Mouse (Mus musculus): ENCODE measurements around the gene Raly. TPM values are rescaled to one million over a fixed set of nuclear protein-coding genes. Genes with fewer than 3 reads are reported as not detected.

Raly gene
- polyA plus RNA-seq, 1 experiment, result 104 TPM

DNA sequence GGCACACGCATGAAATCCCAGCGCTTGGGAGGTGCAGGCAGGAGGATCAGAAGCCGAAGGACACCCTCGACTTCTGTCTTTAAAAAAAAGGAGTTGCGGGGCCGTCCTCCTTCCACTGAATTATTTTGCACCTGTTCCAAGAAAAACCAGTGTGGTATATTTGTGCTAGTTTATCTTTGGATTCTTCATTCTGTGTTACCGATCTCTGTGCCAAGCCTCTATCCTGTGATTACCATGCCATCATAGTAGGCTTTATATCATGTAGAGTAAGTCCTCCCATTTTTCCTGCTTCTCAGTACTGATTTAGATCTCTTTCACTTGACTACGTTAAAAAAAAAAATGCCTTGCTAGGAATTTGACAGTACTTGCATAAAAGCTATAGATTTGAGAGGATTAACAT, 19.3 kb upstream of the Raly start:
- no peaks in the 10 kb centered on the region for H3K4me1 ChIP-seq (ENCODE audit: control insufficient read depth, insufficient read depth, low read length)
- no peak overlapping the region for H3K27ac ChIP-seq (ENCODE audit: control insufficient read depth, insufficient read depth, low read depth, low read length, poor library complexity)
- no peak overlapping the region for H3K4me3 ChIP-seq (replicated peaks; ENCODE audit: control insufficient read depth, low read depth, low read length)
- WGBS, result 80% methylated on average over 8 of the region's 8 CpGs
- TF ChIP-seq POLR2A (IDR thresholded peaks at IDR 0.05; ENCODE audit: borderline replicate concordance, control insufficient read depth, low read depth, low read length) (no peak), CTCF (IDR thresholded peaks at IDR 0.05; ENCODE audit: control insufficient read depth, insufficient read depth, low read length) (no peak)

DNA sequence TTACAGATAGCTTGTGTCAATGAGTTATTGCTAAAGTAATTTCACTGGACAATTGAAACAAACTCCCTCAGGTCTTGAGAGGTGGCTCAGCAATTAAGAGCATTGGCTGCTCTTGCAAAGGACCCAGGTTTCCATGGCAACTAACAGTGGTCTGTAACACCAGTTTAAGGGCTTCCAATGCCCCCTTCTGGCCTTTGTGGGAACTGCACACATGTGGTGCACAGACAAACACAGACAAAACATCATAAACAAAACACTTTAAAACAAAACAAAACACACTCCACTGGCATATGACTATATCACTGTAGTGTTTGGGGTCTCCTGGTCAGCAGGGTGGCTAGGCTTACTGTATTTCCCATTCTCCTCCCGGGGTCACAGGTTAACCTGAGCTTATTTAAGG, 16.9 kb upstream of the Raly start:
- 62% methylated on average over 1 of the region's 1 CpGs for WGBS
- TF ChIP-seq POLR2A (IDR thresholded peaks at IDR 0.05; ENCODE audit: borderline replicate concordance, control insufficient read depth, low read depth, low read length) (no peak), CTCF (IDR thresholded peaks at IDR 0.05; ENCODE audit: control insufficient read depth, insufficient read depth, low read length) (peak; percentile 33)
- Histone ChIP-seq H3K27ac (ENCODE audit: control insufficient read depth, insufficient read depth, low read depth, low read length, poor library complexity) (no peak overlapping the region), H3K4me1 (ENCODE audit: control insufficient read depth, insufficient read depth, low read length) (no peaks in the 10 kb centered on the region), H3K4me3 (replicated peaks; ENCODE audit: control insufficient read depth, low read depth, low read length) (no peak overlapping the region)

DNA sequence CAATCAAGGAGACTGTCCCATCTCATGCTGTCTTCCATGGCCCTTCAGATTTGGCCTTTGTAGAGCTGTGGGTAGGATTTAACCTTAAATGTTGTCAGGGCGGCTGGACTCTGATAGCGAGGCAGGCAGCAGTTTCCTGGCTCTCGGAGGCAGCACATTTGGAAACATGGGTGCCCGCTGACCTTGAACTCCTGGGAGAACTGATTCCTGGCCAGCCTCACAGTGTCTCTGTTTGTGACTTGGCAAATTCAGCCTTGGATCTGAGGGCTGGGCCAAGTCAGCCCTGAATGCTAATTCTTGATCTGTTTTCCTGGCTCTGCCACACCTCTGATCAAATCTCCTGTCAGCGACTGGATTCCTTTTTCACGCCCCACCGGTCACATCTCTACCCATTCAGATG, 14.4 kb upstream of the Raly start:
- 80% methylated on average over 7 of the region's 7 CpGs for WGBS
- no peak overlapping the region for H3K27ac ChIP-seq (ENCODE audit: control insufficient read depth, insufficient read depth, low read depth, low read length, poor library complexity)

DNA sequence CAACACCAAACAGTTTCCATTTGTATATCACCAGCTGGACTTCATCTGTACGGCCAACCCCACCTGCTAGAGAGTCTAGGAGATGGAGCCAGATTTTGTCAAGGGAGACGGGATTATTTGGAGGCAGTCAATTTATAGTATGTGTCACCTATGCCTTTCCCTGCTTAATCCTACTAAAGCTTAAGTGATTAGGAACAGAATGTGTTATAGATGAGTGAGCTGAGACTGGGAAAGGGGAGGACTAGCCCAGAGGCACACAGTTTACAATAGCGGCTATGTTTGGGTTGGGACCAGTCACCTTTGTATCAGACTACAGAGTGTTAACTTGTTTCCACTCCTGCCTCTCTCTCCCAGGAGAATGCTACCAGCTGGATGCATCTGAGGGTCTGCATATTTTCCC, 11.2 kb upstream of the Raly start:
- Histone ChIP-seq H3K27ac (ENCODE audit: control insufficient read depth, insufficient read depth, low read depth, low read length, poor library complexity) (no peak overlapping the region), H3K4me3 (replicated peaks; ENCODE audit: control insufficient read depth, low read depth, low read length) (no peak overlapping the region), H3K4me1 (ENCODE audit: control insufficient read depth, insufficient read depth, low read length) (no peaks in the 10 kb centered on the region)
- 79% methylated on average over 3 of the region's 3 CpGs for WGBS
- TF ChIP-seq CTCF (IDR thresholded peaks at IDR 0.05; ENCODE audit: control insufficient read depth, insufficient read depth, low read length) (no peak), POLR2A (IDR thresholded peaks at IDR 0.05; ENCODE audit: borderline replicate concordance, control insufficient read depth, low read depth, low read length) (no peak)

More for the DNA sequence above, 14.4 kb upstream of the Raly start:
- H3K4me1 ChIP-seq (ENCODE audit: control insufficient read depth, insufficient read depth, low read length), result no peaks in the 10 kb centered on the region
- no peak overlapping the region for H3K4me3 ChIP-seq (replicated peaks; ENCODE audit: control insufficient read depth, low read depth, low read length)
- TF ChIP-seq POLR2A (IDR thresholded peaks at IDR 0.05; ENCODE audit: borderline replicate concordance, control insufficient read depth, low read depth, low read length) (no peak), CTCF (IDR thresholded peaks at IDR 0.05; ENCODE audit: control insufficient read depth, insufficient read depth, low read length) (no peak)

DNA sequence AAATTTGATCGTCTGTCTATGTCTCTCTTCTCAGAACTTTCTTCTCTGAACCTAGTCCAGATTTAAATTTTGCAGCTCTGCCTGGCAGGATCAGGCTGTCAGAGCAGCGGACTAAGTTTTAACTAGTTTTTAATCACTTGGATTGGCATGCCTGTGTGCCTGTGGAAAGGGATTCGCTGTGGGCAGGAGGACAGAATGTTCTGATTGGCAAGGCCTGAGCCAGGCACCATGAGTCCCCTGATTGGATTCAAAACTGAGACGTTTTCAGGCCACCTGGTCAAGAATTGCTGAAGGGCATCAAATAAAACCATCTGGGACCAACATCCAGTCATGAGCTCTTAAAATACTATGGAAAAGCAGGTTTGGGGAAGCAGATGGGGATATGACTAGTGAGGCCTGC, 8.5 kb upstream of the Raly start:
- no peak overlapping the region for H3K4me3 ChIP-seq (replicated peaks; ENCODE audit: control insufficient read depth, low read depth, low read length)
- no peaks in the 10 kb centered on the region for H3K4me1 ChIP-seq (ENCODE audit: control insufficient read depth, insufficient read depth, low read length)
- no peak overlapping the region for H3K27ac ChIP-seq (ENCODE audit: control insufficient read depth, insufficient read depth, low read depth, low read length, poor library complexity)
- TF ChIP-seq CTCF (IDR thresholded peaks at IDR 0.05; ENCODE audit: control insufficient read depth, insufficient read depth, low read length) (no peak), POLR2A (IDR thresholded peaks at IDR 0.05; ENCODE audit: borderline replicate concordance, control insufficient read depth, low read depth, low read length) (no peak)
- WGBS, result 81% methylated on average over 4 of the region's 4 CpGs

DNA sequence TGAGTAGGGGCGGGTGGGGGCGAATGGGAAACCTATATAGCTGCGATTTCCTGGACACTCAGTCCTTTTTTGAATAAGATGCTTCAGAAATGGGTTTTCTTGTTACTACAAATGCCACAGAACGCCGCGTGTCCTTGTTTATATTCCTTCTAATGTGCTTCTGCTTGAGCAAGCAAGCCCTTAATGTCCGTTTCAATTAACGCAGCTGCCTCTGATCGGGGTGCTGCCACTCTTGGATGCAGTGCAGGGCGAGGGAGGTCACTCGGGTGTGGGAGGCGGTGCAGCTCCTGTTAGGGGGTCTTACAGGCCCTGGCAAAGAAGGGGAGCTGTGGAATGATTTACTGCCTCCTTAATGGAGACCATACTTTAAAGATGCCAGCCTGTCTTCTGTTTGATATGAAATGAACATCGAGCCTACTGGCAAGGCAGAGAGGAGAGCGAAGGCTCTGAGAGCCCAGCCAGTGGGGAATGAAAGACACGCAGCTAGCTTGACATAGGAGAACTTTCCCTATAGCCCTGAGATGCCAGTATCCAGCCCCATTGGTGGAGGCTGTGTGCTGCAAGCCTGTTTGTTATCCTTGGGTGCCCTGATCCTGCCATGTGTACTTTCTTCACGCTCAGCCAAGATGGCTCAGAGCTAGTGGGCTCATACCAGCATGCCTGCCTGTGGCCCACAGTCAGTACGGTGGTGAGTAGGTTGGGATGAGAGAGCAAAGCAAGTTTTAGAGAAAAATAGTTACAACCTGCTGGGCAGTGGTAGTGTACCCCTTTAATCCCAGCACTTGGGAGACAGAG, 7.8 kb upstream of the Raly start:
- Histone ChIP-seq H3K27ac (ENCODE audit: control insufficient read depth, insufficient read depth, low read depth, low read length, poor library complexity) (no peak overlapping the region), H3K4me1 (ENCODE audit: control insufficient read depth, insufficient read depth, low read length) (no peaks in the 10 kb centered on the region), H3K4me3 (replicated peaks; ENCODE audit: control insufficient read depth, low read depth, low read length) (no peak overlapping the region)
- WGBS, result 87% methylated on average over 17 of the region's 17 CpGs
- TF ChIP-seq CTCF (IDR thresholded peaks at IDR 0.05; ENCODE audit: control insufficient read depth, insufficient read depth, low read length) (no peak), POLR2A (IDR thresholded peaks at IDR 0.05; ENCODE audit: borderline replicate concordance, control insufficient read depth, low read depth, low read length) (no peak)

DNA sequence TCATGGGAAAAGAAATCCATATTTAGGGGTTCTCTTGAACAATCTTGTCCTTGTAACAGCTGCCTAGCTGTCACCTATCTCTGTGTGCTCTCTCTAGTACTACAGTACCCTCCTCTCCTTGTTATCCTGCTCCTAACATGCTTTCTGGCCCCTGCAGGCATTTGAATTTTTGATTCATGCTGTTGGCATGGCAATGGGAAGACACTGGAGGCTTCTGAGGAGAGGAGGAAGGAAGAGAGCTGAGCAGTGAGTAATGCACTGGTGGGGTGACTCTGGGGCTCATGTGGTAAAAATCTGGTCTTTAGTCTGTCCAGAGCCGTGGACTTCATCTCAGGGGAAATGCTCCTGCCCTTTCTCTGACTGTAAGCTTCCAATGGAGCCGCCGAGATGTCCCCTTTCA, 5.6 kb upstream of the Raly start:
- Histone ChIP-seq H3K4me1 (ENCODE audit: control insufficient read depth, insufficient read depth, low read length) (no peaks in the 10 kb centered on the region), H3K27ac (ENCODE audit: control insufficient read depth, insufficient read depth, low read depth, low read length, poor library complexity) (no peak overlapping the region), H3K4me3 (replicated peaks; ENCODE audit: control insufficient read depth, low read depth, low read length) (no peak overlapping the region)
- TF ChIP-seq POLR2A (IDR thresholded peaks at IDR 0.05; ENCODE audit: borderline replicate concordance, control insufficient read depth, low read depth, low read length) (no peak), CTCF (IDR thresholded peaks at IDR 0.05; ENCODE audit: control insufficient read depth, insufficient read depth, low read length) (no peak)
- 47% methylated on average over 3 of the region's 3 CpGs for WGBS

DNA sequence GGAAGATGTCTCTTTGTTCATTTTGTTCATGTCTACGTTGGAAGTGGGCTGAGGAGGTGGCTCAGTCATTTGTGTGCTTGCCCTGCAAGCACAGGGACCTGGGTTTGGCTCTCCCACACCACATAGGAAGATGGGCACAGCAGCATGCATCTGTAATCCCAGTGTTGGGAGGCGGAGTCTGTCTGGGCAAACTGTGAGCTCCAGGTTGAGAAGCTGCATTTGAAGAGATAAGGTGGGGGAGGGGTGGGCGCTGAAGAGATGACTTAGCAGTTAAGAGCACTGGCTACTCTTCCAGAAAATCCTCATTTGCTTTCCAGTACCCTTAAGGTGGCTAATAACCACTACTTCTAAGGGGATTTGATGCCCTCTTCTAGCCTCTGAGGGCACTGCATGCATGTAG, 4.7 kb upstream of the Raly start:
- Histone ChIP-seq H3K4me1 (ENCODE audit: control insufficient read depth, insufficient read depth, low read length) (no peaks in the 10 kb centered on the region), H3K27ac (ENCODE audit: control insufficient read depth, insufficient read depth, low read depth, low read length, poor library complexity) (no peak overlapping the region), H3K4me3 (replicated peaks; ENCODE audit: control insufficient read depth, low read depth, low read length) (no peak overlapping the region)
- 56% methylated on average over 3 of the region's 3 CpGs for WGBS
- TF ChIP-seq CTCF (IDR thresholded peaks at IDR 0.05; ENCODE audit: control insufficient read depth, insufficient read depth, low read length) (no peak), POLR2A (IDR thresholded peaks at IDR 0.05; ENCODE audit: borderline replicate concordance, control insufficient read depth, low read depth, low read length) (no peak)

All from bone marrow, adult 2 months (tissue).